Mouse (Mus musculus): ENCODE data around the gene Spsb1. TPM values are rescaled to one million over a fixed set of nuclear protein-coding genes. Genes with fewer than 3 reads are reported as not detected.
A peak's percentile ranks its signal among the peaks of the same experiment; 100 is the strongest.

Spsb1 gene
- polyA plus RNA-seq, 1 experiment: 3.0 TPM

GRCm38 (mm10) chr4:149864395-149864794 lies 90.4 kb downstream of the Spsb1 start:
- H3ac ChIP-seq (ENCODE audit: control insufficient read depth, insufficient read length, low read depth): no peak overlapping the region
- no peak overlapping the region for H3K4me3 ChIP-seq (ENCODE audit: insufficient read depth, poor library complexity, severe bottlenecking)
- no peaks in the 10 kb centered on the region for H3K79me3 ChIP-seq (ENCODE audit: low read depth)
- no peaks in the 10 kb centered on the region for H3K27me3 ChIP-seq (ENCODE audit: control insufficient read depth, insufficient read depth, insufficient read length)
- no peaks in the 10 kb centered on the region for H3K79me2 ChIP-seq (ENCODE audit: control insufficient read depth, insufficient read depth)
- no peaks in the 10 kb centered on the region for H3K36me3 ChIP-seq (ENCODE audit: control insufficient read depth, insufficient read depth)
- TF ChIP-seq MYOG (IDR thresholded peaks at IDR 0.05; ENCODE audit: control insufficient read depth, extremely low read depth, insufficient read length) (no peak), MYOD1 (IDR thresholded peaks at IDR 0.05; ENCODE audit: control insufficient read depth, insufficient read length, low read depth) (no peak), USF1 (IDR thresholded peaks at IDR 0.05; ENCODE audit: low read depth) (no peak), MAX (IDR thresholded peaks at IDR 0.05) (no peak), CTCF (IDR thresholded peaks at IDR 0.05; ENCODE audit: control insufficient read depth, insufficient read depth, insufficient read length) (no peak), FOSL1 (IDR thresholded peaks at IDR 0.05; ENCODE audit: insufficient read depth, low read length, poor library complexity, severe bottlenecking) (no peak), CEBPB (IDR thresholded peaks at IDR 0.05; ENCODE audit: low read depth) (no peak)

- no peaks in the 10 kb centered on the region for H3K27me3 ChIP-seq (ENCODE audit: control insufficient read depth, insufficient read depth, insufficient read length)
- TF ChIP-seq MYOG (IDR thresholded peaks at IDR 0.05; ENCODE audit: control insufficient read depth, extremely low read depth, insufficient read length): no peak
- no peak for TF ChIP-seq CEBPB (IDR thresholded peaks at IDR 0.05; ENCODE audit: low read depth)
- no peak for TF ChIP-seq FOSL1 (IDR thresholded peaks at IDR 0.05; ENCODE audit: insufficient read depth, low read length, poor library complexity, severe bottlenecking)
- TF ChIP-seq CTCF (IDR thresholded peaks at IDR 0.05; ENCODE audit: control insufficient read depth, insufficient read depth, insufficient read length): no peak
- TF ChIP-seq MYOD1 (IDR thresholded peaks at IDR 0.05; ENCODE audit: control insufficient read depth, insufficient read length, low read depth): no peak
- TF ChIP-seq MAX (IDR thresholded peaks at IDR 0.05): no peak
- no peak for TF ChIP-seq USF1 (IDR thresholded peaks at IDR 0.05; ENCODE audit: low read depth)
- H3K79me3 ChIP-seq (ENCODE audit: low read depth): no peaks in the 10 kb centered on the region
- no peak overlapping the region for H3ac ChIP-seq (ENCODE audit: control insufficient read depth, insufficient read length, low read depth)
- H3K79me2 ChIP-seq (ENCODE audit: control insufficient read depth, insufficient read depth): no peaks in the 10 kb centered on the region
- H3K36me3 ChIP-seq (ENCODE audit: control insufficient read depth, insufficient read depth): no peaks in the 10 kb centered on the region
- no peak overlapping the region for H3K4me3 ChIP-seq (ENCODE audit: insufficient read depth, poor library complexity, severe bottlenecking)
These were observed 91.3 kb downstream of the Spsb1 start for GRCm38 (mm10) chr4:149863522-149863921.

GRCm38 (mm10) chr4:149860393-149860792 lies 94.5 kb downstream of the Spsb1 start:
- Histone ChIP-seq H3K4me3 (ENCODE audit: insufficient read depth, poor library complexity, severe bottlenecking) (no peak overlapping the region), H3K79me3 (ENCODE audit: low read depth) (no peaks in the 10 kb centered on the region), H3K36me3 (ENCODE audit: control insufficient read depth, insufficient read depth) (no peaks in the 10 kb centered on the region), H3K79me2 (ENCODE audit: control insufficient read depth, insufficient read depth) (no peaks in the 10 kb centered on the region), H3K27me3 (ENCODE audit: control insufficient read depth, insufficient read depth, insufficient read length) (no peaks in the 10 kb centered on the region), H3ac (ENCODE audit: control insufficient read depth, insufficient read length, low read depth) (no peak overlapping the region)
- TF ChIP-seq MAX (IDR thresholded peaks at IDR 0.05): no peak
- no peak for TF ChIP-seq MYOG (IDR thresholded peaks at IDR 0.05; ENCODE audit: control insufficient read depth, extremely low read depth, insufficient read length)
- no peak for TF ChIP-seq USF1 (IDR thresholded peaks at IDR 0.05; ENCODE audit: low read depth)

- no peak overlapping the region for H3ac ChIP-seq (ENCODE audit: control insufficient read depth, insufficient read length, low read depth)
- no peaks in the 10 kb centered on the region for H3K79me3 ChIP-seq (ENCODE audit: low read depth)
- no peak overlapping the region for H3K4me3 ChIP-seq (ENCODE audit: insufficient read depth, poor library complexity, severe bottlenecking)
- no peaks in the 10 kb centered on the region for H3K79me2 ChIP-seq (ENCODE audit: control insufficient read depth, insufficient read depth)
- no peak for TF ChIP-seq MYOG (IDR thresholded peaks at IDR 0.05; ENCODE audit: control insufficient read depth, extremely low read depth, insufficient read length)
- TF ChIP-seq MAX (IDR thresholded peaks at IDR 0.05): no peak
- TF ChIP-seq CEBPB (IDR thresholded peaks at IDR 0.05; ENCODE audit: low read depth): peak; percentile 50
- TF ChIP-seq FOSL1 (IDR thresholded peaks at IDR 0.05; ENCODE audit: insufficient read depth, low read length, poor library complexity, severe bottlenecking): no peak
- TF ChIP-seq MYOD1 (IDR thresholded peaks at IDR 0.05; ENCODE audit: control insufficient read depth, insufficient read length, low read depth): peak; percentile 8
- TF ChIP-seq USF1 (IDR thresholded peaks at IDR 0.05; ENCODE audit: low read depth): peak; percentile 38
- no peaks in the 10 kb centered on the region for H3K27me3 ChIP-seq (ENCODE audit: control insufficient read depth, insufficient read depth, insufficient read length)
- H3K36me3 ChIP-seq (ENCODE audit: control insufficient read depth, insufficient read depth): no peaks in the 10 kb centered on the region
These were observed 96.3 kb downstream of the Spsb1 start for GRCm38 (mm10) chr4:149858584-149858983.

GRCm38 (mm10) chr4:149858097-149858496 lies 96.7 kb downstream of the Spsb1 start:
- Histone ChIP-seq H3K27me3 (ENCODE audit: control insufficient read depth, insufficient read depth, insufficient read length) (no peaks in the 10 kb centered on the region), H3K36me3 (ENCODE audit: control insufficient read depth, insufficient read depth) (no peaks in the 10 kb centered on the region), H3ac (ENCODE audit: control insufficient read depth, insufficient read length, low read depth) (no peak overlapping the region), H3K79me2 (ENCODE audit: control insufficient read depth, insufficient read depth) (no peaks in the 10 kb centered on the region), H3K4me3 (ENCODE audit: insufficient read depth, poor library complexity, severe bottlenecking) (no peak overlapping the region), H3K79me3 (ENCODE audit: low read depth) (no peaks in the 10 kb centered on the region)
- TF ChIP-seq MAX (IDR thresholded peaks at IDR 0.05) (no peak), MYOD1 (IDR thresholded peaks at IDR 0.05; ENCODE audit: control insufficient read depth, insufficient read length, low read depth) (no peak), MYOG (IDR thresholded peaks at IDR 0.05; ENCODE audit: control insufficient read depth, extremely low read depth, insufficient read length) (no peak), FOSL1 (IDR thresholded peaks at IDR 0.05; ENCODE audit: insufficient read depth, low read length, poor library complexity, severe bottlenecking) (no peak), CEBPB (IDR thresholded peaks at IDR 0.05; ENCODE audit: low read depth) (no peak), CTCF (IDR thresholded peaks at IDR 0.05; ENCODE audit: control insufficient read depth, insufficient read depth, insufficient read length) (no peak), USF1 (IDR thresholded peaks at IDR 0.05; ENCODE audit: low read depth) (no peak)

GRCm38 (mm10) chr4:149857688-149858087 lies 97.2 kb downstream of the Spsb1 start:
- Histone ChIP-seq H3K27me3 (ENCODE audit: control insufficient read depth, insufficient read depth, insufficient read length) (no peaks in the 10 kb centered on the region), H3ac (ENCODE audit: control insufficient read depth, insufficient read length, low read depth) (no peak overlapping the region), H3K4me3 (ENCODE audit: insufficient read depth, poor library complexity, severe bottlenecking) (no peak overlapping the region), H3K36me3 (ENCODE audit: control insufficient read depth, insufficient read depth) (no peaks in the 10 kb centered on the region), H3K79me3 (ENCODE audit: low read depth) (no peaks in the 10 kb centered on the region), H3K79me2 (ENCODE audit: control insufficient read depth, insufficient read depth) (no peaks in the 10 kb centered on the region)
- no peak for TF ChIP-seq CTCF (IDR thresholded peaks at IDR 0.05; ENCODE audit: control insufficient read depth, insufficient read depth, insufficient read length)
- TF ChIP-seq FOSL1 (IDR thresholded peaks at IDR 0.05; ENCODE audit: insufficient read depth, low read length, poor library complexity, severe bottlenecking): no peak
- TF ChIP-seq MAX (IDR thresholded peaks at IDR 0.05): no peak
- no peak for TF ChIP-seq CEBPB (IDR thresholded peaks at IDR 0.05; ENCODE audit: low read depth)
- TF ChIP-seq MYOG (IDR thresholded peaks at IDR 0.05; ENCODE audit: control insufficient read depth, extremely low read depth, insufficient read length): no peak
- no peak for TF ChIP-seq MYOD1 (IDR thresholded peaks at IDR 0.05; ENCODE audit: control insufficient read depth, insufficient read length, low read depth)
- no peak for TF ChIP-seq USF1 (IDR thresholded peaks at IDR 0.05; ENCODE audit: low read depth)
